Mouse (Mus musculus): ENCODE results near the gene Clk1.

- no peak for TF ChIP-seq EP300 (IDR thresholded peaks at IDR 0.05; ENCODE audit: low read depth)
- no peak for TF ChIP-seq CTCF (IDR thresholded peaks at IDR 0.05; ENCODE audit: low read depth)
Measured at GRCm38 (mm10) chr1:58365829-58366228, 58.0 kb downstream of the Clk1 start.
